Mouse (Mus musculus) CH12.LX (cell line): ENCODE data around the gene Egfl7. TPM values are rescaled to one million over a fixed set of nuclear protein-coding genes. Genes with fewer than 3 reads are reported as not detected.

ENCODE experiments used
- DNase-seq: peaks from one replicate; pipeline ENCODE4 v3.0.0-alpha.2; 2013; ENCODE audit errors: extremely low read depth
- H3K27ac ChIP-seq: 2 replicates; pipeline ENCODE4 v1.5.1; 2012; ENCODE audit warnings: low read depth, mild to moderate bottlenecking, control low read depth, moderate library complexity; ENCODE audit not compliant: insufficient read depth
- H3K27me3 ChIP-seq: replicated peaks from 2 replicates; pipeline ENCODE3; 2012; ENCODE audit warnings: inconsistent platforms
- H3K36me3 ChIP-seq, 2 experiments: replicated peaks in 1 of 2; 2 replicates each; pipeline versions ENCODE3 to v1.6.1; 2012; ENCODE audit warnings: inconsistent platforms in 1 of 2, low read length in 1 of 2, mild to moderate bottlenecking in 1 of 2, mixed read lengths in 1 of 2, moderate library complexity in 1 of 2; ENCODE audit not compliant: control insufficient read depth in 1 of 2, insufficient read depth in 1 of 2
- H3K4me1 ChIP-seq, 2 experiments: 2 replicates each; pipeline ENCODE4 v1.6.1; 2012; ENCODE audit warnings: inconsistent platforms in 1 of 2, moderate library complexity in 1 of 2; ENCODE audit not compliant: insufficient read depth in 2 of 2, control insufficient read depth in 1 of 2
- H3K4me2 ChIP-seq: 2 replicates; pipeline ENCODE4 v1.6.1; 2012; ENCODE audit warnings: low read depth, mild to moderate bottlenecking, control low read depth; ENCODE audit not compliant: poor library complexity, insufficient read depth, severe bottlenecking
- H3K4me3 ChIP-seq, 3 experiments: fragments of 150-350 bp in 1 of 3; sonication (generic) in 1 of 3; replicated peaks in 1 of 3; 2 replicates each; pipeline versions ENCODE3 to v1.5.1; 2011 to 2012; ENCODE audit warnings: low read depth in 2 of 3, low read length in 2 of 3, mild to moderate bottlenecking in 2 of 3, moderate library complexity in 2 of 3, control low read depth in 1 of 3, improper control_type of control experiment in 1 of 3, inconsistent platforms in 1 of 3, mixed read lengths in 1 of 3; ENCODE audit not compliant: poor library complexity in 1 of 3
- H3K79me2 ChIP-seq: replicated peaks from 2 replicates; pipeline ENCODE4 v1.6.1; 2012; ENCODE audit warnings: mild to moderate bottlenecking, moderate library complexity; ENCODE audit not compliant: control insufficient read depth, poor library complexity, insufficient read depth, severe bottlenecking; ENCODE audit errors: extremely low read depth
- H3K9ac ChIP-seq: 2 replicates; pipeline ENCODE4 v1.6.1; 2012; ENCODE audit warnings: low read depth, mild to moderate bottlenecking, control low read depth, moderate library complexity; ENCODE audit not compliant: insufficient read depth
- H3K9me3 ChIP-seq: replicated peaks from 2 replicates; pipeline ENCODE3; 2012; ENCODE audit warnings: low read length, inconsistent platforms, mixed read lengths
- CHD1 ChIP-seq: IDR thresholded peaks from 2 replicates; pipeline ENCODE4 v1.6.1; 2012; ENCODE audit warnings: low read depth, low read length, improper control_type of control experiment, inconsistent platforms
- CHD2 ChIP-seq: IDR thresholded peaks from 2 replicates; pipeline ENCODE4 v1.6.1; 2011; ENCODE audit warnings: low read length, improper control_type of control experiment
- CTCF ChIP-seq, 2 experiments: IDR thresholded peaks in 1 of 2; conservative IDR thresholded peaks in 1 of 2; 2 replicates each; pipeline ENCODE4 v1.5.1; 2011 to 2012; ENCODE audit warnings: low read depth in 2 of 2, low read length in 2 of 2, improper control_type of control experiment in 1 of 2, inconsistent platforms in 1 of 2, mild to moderate bottlenecking in 1 of 2, moderate library complexity in 1 of 2
- E2F4 ChIP-seq: IDR thresholded peaks from 2 replicates; pipeline ENCODE4 v1.6.1; 2011; ENCODE audit warnings: low read depth, low read length, improper control_type of control experiment; ENCODE audit not compliant: insufficient replicate concordance
- ELF1 ChIP-seq: IDR thresholded peaks from 2 replicates; pipeline ENCODE4 v1.6.1; 2014; ENCODE audit warnings: low read depth, mild to moderate bottlenecking, inconsistent platforms, low read length, improper control_type of control experiment
- EP300 ChIP-seq: IDR thresholded peaks from 2 replicates; pipeline ENCODE4 v1.6.1; 2011; ENCODE audit warnings: low read length, improper control_type of control experiment
- GABPA ChIP-seq: IDR thresholded peaks from 2 replicates; pipeline ENCODE4 v1.6.1; 2012; ENCODE audit warnings: low read depth, low read length, improper control_type of control experiment, inconsistent platforms; ENCODE audit not compliant: insufficient replicate concordance
- MAFK ChIP-seq: IDR thresholded peaks from 2 replicates; pipeline ENCODE4 v1.6.1; 2011; ENCODE audit warnings: low read length, improper control_type of control experiment; ENCODE audit not compliant: insufficient replicate concordance
- MEF2A ChIP-seq: IDR thresholded peaks from 2 replicates; pipeline ENCODE4 v1.6.1; 2014; ENCODE audit warnings: low read depth, mild to moderate bottlenecking, inconsistent platforms, low read length, improper control_type of control experiment, borderline replicate concordance
- MXI1 ChIP-seq: IDR thresholded peaks from 2 replicates; pipeline ENCODE4 v1.6.1; 2011; ENCODE audit warnings: mild to moderate bottlenecking, low read depth, low read length, improper control_type of control experiment
- MYC ChIP-seq: IDR thresholded peaks from 2 replicates; pipeline ENCODE4 v1.6.1; 2011; ENCODE audit warnings: low read depth, mild to moderate bottlenecking, improper control_type of control experiment, low read length
- NRF1 ChIP-seq: IDR thresholded peaks from 2 replicates; pipeline ENCODE4 v1.6.1; 2014; ENCODE audit warnings: low read depth, mild to moderate bottlenecking, inconsistent platforms, low read length, improper control_type of control experiment, moderate library complexity
- PAX5 ChIP-seq: IDR thresholded peaks from 2 replicates; pipeline ENCODE4 v1.6.1; 2012; ENCODE audit warnings: low read length, inconsistent platforms, mixed read lengths
- POLR2AphosphoS2 ChIP-seq: IDR thresholded peaks from 2 replicates; pipeline ENCODE4 v1.6.1; 2011; ENCODE audit warnings: low read depth, low read length, improper control_type of control experiment
- SIN3A ChIP-seq: IDR thresholded peaks from 2 replicates; pipeline ENCODE4 v1.6.1; 2012; ENCODE audit warnings: low read length, improper control_type of control experiment, inconsistent platforms
- SMC3 ChIP-seq: IDR thresholded peaks from 2 replicates; pipeline ENCODE4 v1.6.1; 2011; ENCODE audit warnings: low read depth, low read length, improper control_type of control experiment
- TCF12 ChIP-seq: IDR thresholded peaks from 2 replicates; pipeline ENCODE4 v1.6.1; 2014; ENCODE audit warnings: low read depth, mild to moderate bottlenecking, inconsistent platforms, low read length, improper control_type of control experiment
- ZKSCAN1 ChIP-seq: IDR thresholded peaks from 2 replicates; pipeline ENCODE4 v1.6.1; 2012; ENCODE audit warnings: low read depth, inconsistent platforms, low read length, improper control_type of control experiment, borderline replicate concordance
- ZMIZ1 ChIP-seq: IDR thresholded peaks from 2 replicates; pipeline ENCODE4 v1.6.1; 2012; ENCODE audit warnings: low read depth, mild to moderate bottlenecking, inconsistent platforms, low read length, improper control_type of control experiment
- ZNF384 ChIP-seq: IDR thresholded peaks from 2 replicates; pipeline ENCODE4 v1.6.1; 2012; ENCODE audit warnings: low read depth, low read length, improper control_type of control experiment, inconsistent platforms
- dilution Hi-C: fragments of 300-500 bp; cut with MboI; formaldehyde crosslinking; loops from 2 replicates; pipeline ENCODE4 v1.14.3; 2020; ENCODE audit warnings: low sequenced_read_pairs; ENCODE audit not compliant: extremely low pct_unique_long_range_greater_than_20kb, extremely low pct_ligation_motif_present
- in situ Hi-C: fragments of 300-500 bp; cut with MboI; formaldehyde crosslinking; loops from 3 replicates; pipeline ENCODE4 v1.14.3; 2019; ENCODE audit warnings: low sequenced_read_pairs, low pct_ligation_motif_present, low pct_unique_long_range_greater_than_20kb, mixed read lengths
- polyA plus RNA-seq: library from polyadenylated mRNA; unstranded; fragments of >175 nt; gene quantifications from 2 replicates; pipeline ENCODE4 v1.2.1, GENCODE M21; 2012; ENCODE audit warnings: low read depth; ENCODE audit not compliant: insufficient read length
- total RNA-seq, 2 experiments: library from RNA; depleted of rRNA; stranded (reverse); fragments of 300-350 nt in 1 of 2; fragments of >200 nt in 1 of 2; gene quantifications; 2 replicates each; pipeline ENCODE4 v1.2.3; 2012 to 2014

Egfl7 gene
- total and polyA plus RNA-seq, 3 experiments, result 20.1 to 39.3 (median 24.7) TPM

- Histone ChIP-seq H3K4me2 (no peak overlapping the region), H3K27me3 (peaks cover 2% of the 10 kb centered on the region), H3K36me3 (no peaks in the 10 kb centered on the region), H3K27ac (no peak overlapping the region), H3K4me1 (peaks cover 12 to 30% of the 10 kb centered on the region in 2 experiments), H3K4me3 (no peak overlapping the region), H3K9ac (no peak overlapping the region), H3K9me3 (no peaks in the 10 kb centered on the region), H3K79me2 (no peaks in the 10 kb centered on the region)
- dilution Hi-C loops, result no loop called here
- TF ChIP-seq CTCF (conservative IDR thresholded peaks at IDR 0.05 in 1 of 2, IDR thresholded peaks at IDR 0.05 in 1 of 2; ENCODE audit: low read depth in 2 of 2, low read length in 2 of 2) (no peak), EP300 (no peak), CHD1 (no peak), PAX5 (no peak), NRF1 (no peak), ZKSCAN1 (no peak), MYC (no peak), MXI1 (no peak), POLR2AphosphoS2 (no peak), TCF12 (no peak)
- no peak for DNase-seq
- in situ Hi-C loops, result no loop called here
Measured at GRCm38 (mm10) chr2:26571400-26571799, 8.4 kb upstream of the Egfl7 start.

GRCm38 (mm10) chr2:26571826-26572225, 8.0 kb upstream of the Egfl7 start:
- Histone ChIP-seq H3K36me3 (no peaks in the 10 kb centered on the region), H3K9ac (no peak overlapping the region), H3K4me3 (no peak overlapping the region), H3K4me1 (peaks cover 12 to 34% of the 10 kb centered on the region in 2 experiments), H3K9me3 (no peaks in the 10 kb centered on the region), H3K27me3 (peaks cover 2% of the 10 kb centered on the region), H3K27ac (no peak overlapping the region), H3K4me2 (no peak overlapping the region), H3K79me2 (no peaks in the 10 kb centered on the region)
- no peak for DNase-seq
- in situ Hi-C loops (no loop called here), dilution Hi-C loops (no loop called here)
- no peak for TF ChIP-seq POLR2AphosphoS2
- TF ChIP-seq CHD1, result no peak
- TF ChIP-seq SIN3A, result no peak
- no peak for TF ChIP-seq ZMIZ1
- TF ChIP-seq MAFK, result no peak
- no peak for TF ChIP-seq MEF2A
- no peak for TF ChIP-seq SMC3
- no peak for TF ChIP-seq E2F4
- no peak for TF ChIP-seq GABPA
- TF ChIP-seq CHD2, result no peak
- TF ChIP-seq ELF1, result no peak
- TF ChIP-seq ZNF384, result no peak
